Mouse (Mus musculus) embryonic facial prominence, embryonic 11.5 days (tissue): ENCODE results near the gene Glo1. TPM values are rescaled to one million over a fixed set of nuclear protein-coding genes. Genes with fewer than 3 reads are reported as not detected.
A peak's percentile ranks its signal among the peaks of the same experiment; 100 is the strongest.

ENCODE experiments used
- ATAC-seq: fragments of 200-750 bp; cut with Nextera tagmentation; replicated peaks from 2 replicates; pipeline ENCODE4 v1.8.0; 2017; ENCODE audit warnings: low read depth; ENCODE audit not compliant: insufficient number of reproducible peaks, low FRiP score, low TSS enrichment
- DNase-seq: peaks from one replicate; pipeline ENCODE4 v3.0.0-alpha.2; 2015; ENCODE audit warnings: low spot score
- H3K27ac ChIP-seq: fragments of 300-500 bp; sonication (generic); replicated peaks from 2 replicates; pipeline ENCODE4 v1.5.1; 2014; ENCODE audit warnings: mild to moderate bottlenecking, low read depth, low read length, control low read depth
- H3K27me3 ChIP-seq: fragments of 300-500 bp; sonication (generic); 2 replicates; pipeline ENCODE4 v1.6.1; 2014; ENCODE audit warnings: mild to moderate bottlenecking, low read length, moderate library complexity, mixed read lengths; ENCODE audit not compliant: control insufficient read depth, insufficient read depth
- H3K36me3 ChIP-seq: fragments of 300-500 bp; sonication (generic); replicated peaks from 2 replicates; pipeline ENCODE4 v1.6.1; 2014; ENCODE audit warnings: low read depth, mild to moderate bottlenecking, low read length, moderate library complexity, mixed read lengths; ENCODE audit not compliant: control insufficient read depth, insufficient read depth
- H3K4me1 ChIP-seq: fragments of 300-500 bp; sonication (generic); 2 replicates; pipeline ENCODE4 v1.6.1; 2014; ENCODE audit warnings: low read length, mixed read lengths; ENCODE audit not compliant: control insufficient read depth, insufficient read depth
- H3K4me2 ChIP-seq: fragments of 300-500 bp; sonication (generic); 2 replicates; pipeline ENCODE4 v1.6.1; 2014; ENCODE audit warnings: low read depth, mild to moderate bottlenecking, control low read depth, low read length, moderate library complexity
- H3K4me3 ChIP-seq: fragments of 300-500 bp; sonication (generic); 2 replicates; pipeline ENCODE4 v1.5.1; 2014; ENCODE audit warnings: low read depth, low read length, control low read depth
- H3K9ac ChIP-seq: fragments of 300-500 bp; sonication (generic); replicated peaks from 2 replicates; pipeline ENCODE4 v1.6.1; 2014; ENCODE audit warnings: mild to moderate bottlenecking, control low read depth, low read length
- H3K9me3 ChIP-seq: fragments of 300-500 bp; sonication (generic); replicated peaks from 2 replicates; pipeline ENCODE4 v1.6.1; 2016; ENCODE audit warnings: mild to moderate bottlenecking, low read length, inconsistent platforms, mixed read lengths; ENCODE audit not compliant: control insufficient read depth
- WGBS: fragments of 180-500 bp; shearing (Covaris S2); extraction: QIAGEN DNeasy Blood & Tissue Kit; methylation state at CpG from one replicate; pipeline ENCODE4 v1.1.7; 2014; 5-methylcytosine and 5-hydroxymethylcytosine counted together
- polyA plus RNA-seq: library from polyadenylated mRNA; unstranded; fragments of >200 nt; fragmentation: Nextera tagmentation; extraction: Ambion mirVana; gene quantifications from 2 replicates; pipeline ENCODE4 v1.2.1, GENCODE M21; 2014

The Glo1 gene
- polyA plus RNA-seq, 1 experiment from 2014 or later: 275 TPM

- Histone ChIP-seq H3K9me3 (no peaks in the 10 kb centered on the region), H3K4me2 (no peak overlapping the region), H3K27ac (no peak overlapping the region), H3K4me3 (no peak overlapping the region), H3K36me3 (no peaks in the 10 kb centered on the region), H3K9ac (no peak overlapping the region), H3K4me1 (no peaks in the 10 kb centered on the region), H3K27me3 (no peaks in the 10 kb centered on the region)
- DNase-seq (no peak), ATAC-seq (no peak)
- 81% methylated on average over 3 of the region's 3 CpGs for WGBS
Measured at GRCm38 (mm10) chr17:30623200-30623599, 3.5 kb downstream of the Glo1 start.

- Histone ChIP-seq H3K27ac (no peak overlapping the region), H3K9ac (no peak overlapping the region), H3K4me3 (no peak overlapping the region), H3K27me3 (no peaks in the 10 kb centered on the region), H3K36me3 (no peaks in the 10 kb centered on the region), H3K4me1 (no peaks in the 10 kb centered on the region), H3K4me2 (no peak overlapping the region), H3K9me3 (no peaks in the 10 kb centered on the region)
- ATAC-seq (no peak), DNase-seq (no peak)
- WGBS: 72% methylated on average over 4 of the region's 4 CpGs
Measured at GRCm38 (mm10) chr17:30621450-30621849, 5.2 kb downstream of the Glo1 start.

GRCm38 (mm10) chr17:30620548-30620947, 6.1 kb downstream of the Glo1 start:
- Histone ChIP-seq H3K27me3 (no peaks in the 10 kb centered on the region), H3K4me2 (no peak overlapping the region), H3K4me3 (no peak overlapping the region), H3K36me3 (no peaks in the 10 kb centered on the region), H3K9ac (no peak overlapping the region), H3K9me3 (no peaks in the 10 kb centered on the region), H3K27ac (no peak overlapping the region), H3K4me1 (no peaks in the 10 kb centered on the region)
- DNase-seq (no peak), ATAC-seq (no peak)
- 64% methylated on average over 2 of the region's 2 CpGs for WGBS

GRCm38 (mm10) chr17:30619153-30619552, 7.5 kb downstream of the Glo1 start:
- whole genome bisulfite sequencing: 64% methylated on average over 2 of the region's 2 CpGs
- no peaks in the 10 kb centered on the region for H3K4me1 ChIP-seq
- no peak overlapping the region for H3K4me2 ChIP-seq
- no peak overlapping the region for H3K4me3 ChIP-seq
- no peak for ATAC-seq
- no peak overlapping the region for H3K27ac ChIP-seq
- no peak for DNase-seq
- H3K9me3 ChIP-seq: no peaks in the 10 kb centered on the region
- no peaks in the 10 kb centered on the region for H3K36me3 ChIP-seq
- H3K9ac ChIP-seq: no peak overlapping the region
- H3K27me3 ChIP-seq: no peaks in the 10 kb centered on the region

GRCm38 (mm10) chr17:30618136-30618891, 8.4 kb downstream of the Glo1 start:
- H3K9me3 ChIP-seq: no peaks in the 10 kb centered on the region
- no peak overlapping the region for H3K4me3 ChIP-seq
- H3K4me2 ChIP-seq: no peak overlapping the region
- H3K36me3 ChIP-seq: no peaks in the 10 kb centered on the region
- DNase-seq (no peak), ATAC-seq (no peak)
- 90% methylated on average over 3 of the region's 3 CpGs for WGBS
- no peaks in the 10 kb centered on the region for H3K4me1 ChIP-seq
- H3K27me3 ChIP-seq: no peaks in the 10 kb centered on the region
- no peak overlapping the region for H3K9ac ChIP-seq
- no peak overlapping the region for H3K27ac ChIP-seq

- H3K9ac ChIP-seq: no peak overlapping the region
- DNase-seq (no peak), ATAC-seq (no peak)
- no peak overlapping the region for H3K4me3 ChIP-seq
- WGBS: 90% methylated on average over 5 of the region's 5 CpGs
- H3K4me1 ChIP-seq: no peaks in the 10 kb centered on the region
- H3K27me3 ChIP-seq: no peaks in the 10 kb centered on the region
- no peak overlapping the region for H3K27ac ChIP-seq
- H3K4me2 ChIP-seq: no peak overlapping the region
- no peaks in the 10 kb centered on the region for H3K36me3 ChIP-seq
- H3K9me3 ChIP-seq: no peaks in the 10 kb centered on the region
Measured at GRCm38 (mm10) chr17:30616203-30616602, 10.5 kb downstream of the Glo1 start.

- ATAC-seq: no peak
- H3K36me3 ChIP-seq: no peaks in the 10 kb centered on the region
Measured at GRCm38 (mm10) chr17:30613350-30613749, 13.3 kb downstream of the Glo1 start.

GRCm38 (mm10) chr17:30612075-30612859, 14.4 kb downstream of the Glo1 start:
- WGBS: under 1% methylated on average over 34 of the region's 34 CpGs
- Histone ChIP-seq H3K4me1 (no peaks in the 10 kb centered on the region; the same call in 1 of the 2 replicates), H3K4me3 (peak overlapping the region; percentile 66), H3K9ac (peak overlapping the region; percentile 81), H3K4me2 (peak overlapping the region; percentile 53), H3K36me3 (no peaks in the 10 kb centered on the region), H3K27me3 (no peaks in the 10 kb centered on the region), H3K27ac (0 out of 2 replicates have a peak overlapping the region, but pooled peaks have one; percentile 16), H3K9me3 (no peaks in the 10 kb centered on the region)
- peak; percentile 100 for ATAC-seq
- DNase-seq: peak; percentile 95

More at GRCm38 (mm10) chr17:30613350-30613749, 13.3 kb downstream of the Glo1 start:
- no peak overlapping the region for H3K4me2 ChIP-seq
- no peak overlapping the region for H3K27ac ChIP-seq
- H3K9me3 ChIP-seq: no peaks in the 10 kb centered on the region
- no peak overlapping the region for H3K4me3 ChIP-seq
- no peak overlapping the region for H3K9ac ChIP-seq
- H3K27me3 ChIP-seq: no peaks in the 10 kb centered on the region
- DNase-seq: no peak
- H3K4me1 ChIP-seq: no peaks in the 10 kb centered on the region; the same call in 1 of the 2 replicates
